Mouse (Mus musculus) liver, embryonic 14.5 days (tissue): Measurements from ENCODE around the gene Slc1a2. TPM values are rescaled to one million over a fixed set of nuclear protein-coding genes. Genes with fewer than 3 reads are reported as not detected.

Experiments
- ATAC-seq: fragments of 200-750 bp; cut with Nextera tagmentation; 2 replicates; pipeline ENCODE4 v1.8.0; 2017; ENCODE audit warnings: moderate number of reproducible peaks, mild to moderate bottlenecking, moderate library complexity; ENCODE audit not compliant: insufficient read depth
- DNase-seq, 3 experiments: peaks; one replicate each; pipeline ENCODE4 v3.0.0-alpha.2; 2012 to 2013; ENCODE audit warnings: low read depth in 3 of 3, low spot score in 3 of 3
- H3K27ac ChIP-seq: fragments of 300-500 bp; sonication (generic); 2 replicates; pipeline ENCODE4 v1.5.1; 2014; ENCODE audit warnings: moderate library complexity, mild to moderate bottlenecking, control low read depth, inconsistent platforms
- H3K27me3 ChIP-seq: fragments of 300-500 bp; sonication (generic); 2 replicates; pipeline ENCODE4 v1.6.1; 2014; ENCODE audit warnings: mild to moderate bottlenecking, low read length, moderate library complexity; ENCODE audit not compliant: control insufficient read depth, insufficient read depth
- H3K36me3 ChIP-seq: fragments of 300-500 bp; sonication (generic); replicated peaks from 2 replicates; pipeline ENCODE4 v1.6.1; 2014; ENCODE audit warnings: low read depth; ENCODE audit not compliant: control insufficient read depth, insufficient read depth
- H3K4me1 ChIP-seq, 2 experiments: fragments of 200-500 bp in 1 of 2; fragments of 300-500 bp in 1 of 2; sonication (generic) in 1 of 2; replicated peaks; 2 replicates each; pipeline ENCODE4 v1.6.1; 2012 to 2014; ENCODE audit warnings: antibody characterized with exemption in 1 of 2, inconsistent platforms in 1 of 2, low read length in 1 of 2; ENCODE audit not compliant: control insufficient read depth in 2 of 2, insufficient read depth in 2 of 2
- H3K4me2 ChIP-seq: fragments of 300-500 bp; sonication (generic); 2 replicates; pipeline ENCODE4 v1.6.1; 2014; ENCODE audit warnings: low read depth, mild to moderate bottlenecking, control low read depth, moderate library complexity
- H3K4me3 ChIP-seq, 2 experiments: fragments of 200-500 bp in 1 of 2; fragments of 300-500 bp in 1 of 2; sonication (generic) in 1 of 2; 2 replicates each; pipeline ENCODE4 v1.5.1; 2012 to 2014; ENCODE audit warnings: low read depth in 2 of 2, low read length in 2 of 2, mild to moderate bottlenecking in 2 of 2, control low read depth in 1 of 2, inconsistent platforms in 1 of 2, moderate library complexity in 1 of 2; ENCODE audit not compliant: insufficient read depth in 1 of 2
- H3K9ac ChIP-seq: fragments of 300-500 bp; sonication (generic); replicated peaks from 2 replicates; pipeline ENCODE4 v1.6.1; 2014; ENCODE audit warnings: mild to moderate bottlenecking, control low read depth, moderate library complexity
- H3K9me3 ChIP-seq: fragments of 300-500 bp; sonication (generic); 2 replicates; pipeline ENCODE4 v1.6.1; 2016; ENCODE audit warnings: low read length, mixed read lengths; ENCODE audit not compliant: control insufficient read depth
- CTCF ChIP-seq: IDR thresholded peaks from 2 replicates; pipeline ENCODE4 v1.5.1; 2016; ENCODE audit warnings: antibody characterized with exemption, low read depth, control low read depth
- EP300 ChIP-seq: IDR thresholded peaks from 2 replicates; pipeline ENCODE4 v1.6.1; 2016; ENCODE audit warnings: antibody characterized with exemption, low read depth
- WGBS: fragments of 180-500 bp; shearing (Covaris S2); extraction: QIAGEN DNeasy Blood & Tissue Kit; methylation state at CpG from one replicate; pipeline ENCODE4 v1.1.7; 2014; ENCODE audit not compliant: insufficient replicate concordance; 5-methylcytosine and 5-hydroxymethylcytosine counted together
- polyA plus RNA-seq, 2 experiments: library from polyadenylated mRNA; depleted of rRNA in 1 of 2; stranded (reverse) in 1 of 2; unstranded in 1 of 2; fragments of >200 nt; fragmentation: Nextera tagmentation in 1 of 2; extraction: Ambion mirVana in 1 of 2; gene quantifications; 2 replicates each; pipeline versions ENCODE4 v1.2.1 to v1.2.3; 2012 to 2014

Gene Slc1a2
- polyA plus RNA-seq, 2 experiments, result 0.29 to 1.0 TPM

- peak; percentile 72 for TF ChIP-seq CTCF
- no peak for TF ChIP-seq EP300
- no peaks in the 10 kb centered on the region for H3K27me3 ChIP-seq
- H3K4me3 ChIP-seq, result no peak overlapping the region
- H3K27ac ChIP-seq, result no peak overlapping the region
- no peak for DNase-seq
- no peaks in the 10 kb centered on the region for H3K9me3 ChIP-seq
- H3K9ac ChIP-seq, result no peak overlapping the region
- no peaks in the 10 kb centered on the region for H3K4me1 ChIP-seq
- no peak for ATAC-seq
- no peaks in the 10 kb centered on the region for H3K36me3 ChIP-seq
- 27% methylated on average over 5 of the region's 5 CpGs for WGBS
- H3K4me2 ChIP-seq, result no peak overlapping the region
These were observed 23.7 kb downstream of the Slc1a2 start for GRCm38 (mm10) chr2:102682168-102682567.

- H3K27ac ChIP-seq, result no peak overlapping the region
- H3K27me3 ChIP-seq, result no peaks in the 10 kb centered on the region
- no peak for DNase-seq
- no peak overlapping the region for H3K9ac ChIP-seq
- no peak overlapping the region for H3K4me3 ChIP-seq
- 69% methylated on average over 7 of the region's 7 CpGs for WGBS
- H3K9me3 ChIP-seq, result no peaks in the 10 kb centered on the region
- no peak overlapping the region for H3K4me2 ChIP-seq
- peak; percentile 35 for TF ChIP-seq CTCF
- no peak for TF ChIP-seq EP300
- no peaks in the 10 kb centered on the region for H3K4me1 ChIP-seq
- no peaks in the 10 kb centered on the region for H3K36me3 ChIP-seq
- no peak for ATAC-seq
These were observed 27.1 kb downstream of the Slc1a2 start for GRCm38 (mm10) chr2:102685371-102686107.

GRCm38 (mm10) chr2:102686108-102686450 is 27.6 kb downstream of the Slc1a2 start:
- 56% methylated on average over 9 of the region's 9 CpGs for WGBS
- H3K9me3 ChIP-seq, result no peaks in the 10 kb centered on the region
- no peak for ATAC-seq
- H3K27me3 ChIP-seq, result no peaks in the 10 kb centered on the region
- no peak for DNase-seq
- no peak overlapping the region for H3K4me3 ChIP-seq
- no peak overlapping the region for H3K4me2 ChIP-seq
- H3K4me1 ChIP-seq, result no peaks in the 10 kb centered on the region
- H3K9ac ChIP-seq, result no peak overlapping the region
- H3K27ac ChIP-seq, result no peak overlapping the region
- TF ChIP-seq CTCF (no peak), EP300 (no peak)
- no peaks in the 10 kb centered on the region for H3K36me3 ChIP-seq

- no peak overlapping the region for H3K4me3 ChIP-seq
- TF ChIP-seq EP300, result no peak
- no peak for TF ChIP-seq CTCF
- no peak for DNase-seq
- 33% methylated on average over 7 of the region's 7 CpGs for WGBS
- no peaks in the 10 kb centered on the region for H3K27me3 ChIP-seq
- H3K36me3 ChIP-seq, result no peaks in the 10 kb centered on the region
- peaks cover 0 to 2% of the 10 kb centered on the region in 2 experiments; a peak in 1 of 4 replicates for H3K4me1 ChIP-seq
- ATAC-seq, result no peak
- no peak overlapping the region for H3K9ac ChIP-seq
- no peaks in the 10 kb centered on the region for H3K9me3 ChIP-seq
- no peak overlapping the region for H3K4me2 ChIP-seq
- H3K27ac ChIP-seq, result no peak overlapping the region
These were observed 35.1 kb downstream of the Slc1a2 start for GRCm38 (mm10) chr2:102693556-102693955.

- Histone ChIP-seq H3K4me3 (no peak overlapping the region), H3K27me3 (no peaks in the 10 kb centered on the region), H3K4me1 (peaks cover 0 to 2% of the 10 kb centered on the region in 2 experiments; a peak in 1 of 4 replicates), H3K36me3 (no peaks in the 10 kb centered on the region), H3K4me2 (no peak overlapping the region), H3K27ac (no peak overlapping the region), H3K9ac (no peak overlapping the region), H3K9me3 (no peaks in the 10 kb centered on the region)
- TF ChIP-seq CTCF (no peak), EP300 (no peak)
- no peak for ATAC-seq
- DNase-seq, result no peak
- WGBS, result 61% methylated on average over 4 of the region's 4 CpGs
These were observed 36.3 kb downstream of the Slc1a2 start for GRCm38 (mm10) chr2:102694750-102695149.
